Mouse (Mus musculus) cortical plate, adult 2 months (tissue): ENCODE data around the gene Vmn1r209.
"Not testable (repeated sequence)": the region's sequence is repeated elsewhere in the genome, so short reads cannot be mapped to it uniquely, and the experiment has no call there.

Experiments used
- CTCF ChIP-seq: fragments of 200-500 bp; IDR thresholded peaks from 2 replicates; pipeline ENCODE4 v1.5.1; 2011; ENCODE audit warnings: mild to moderate bottlenecking, control low read depth, low read length; ENCODE audit not compliant: insufficient read depth; ENCODE audit errors: extremely low read depth
- POLR2A ChIP-seq: fragments of 200-500 bp; IDR thresholded peaks from 2 replicates; pipeline ENCODE4 v1.6.1; 2011; ENCODE audit warnings: mild to moderate bottlenecking, low read length, control low read depth; ENCODE audit not compliant: insufficient read depth; ENCODE audit errors: extremely low read depth

- not testable (repeated sequence) for TF ChIP-seq CTCF, POLR2A
These were observed 19.9 kb upstream of the Vmn1r209 start for GRCm38 (mm10) chr13:22829395-22829794.
